Comparison of ENCODE assay signal across 8 mouse cellular contexts in the genomic region with DNA sequence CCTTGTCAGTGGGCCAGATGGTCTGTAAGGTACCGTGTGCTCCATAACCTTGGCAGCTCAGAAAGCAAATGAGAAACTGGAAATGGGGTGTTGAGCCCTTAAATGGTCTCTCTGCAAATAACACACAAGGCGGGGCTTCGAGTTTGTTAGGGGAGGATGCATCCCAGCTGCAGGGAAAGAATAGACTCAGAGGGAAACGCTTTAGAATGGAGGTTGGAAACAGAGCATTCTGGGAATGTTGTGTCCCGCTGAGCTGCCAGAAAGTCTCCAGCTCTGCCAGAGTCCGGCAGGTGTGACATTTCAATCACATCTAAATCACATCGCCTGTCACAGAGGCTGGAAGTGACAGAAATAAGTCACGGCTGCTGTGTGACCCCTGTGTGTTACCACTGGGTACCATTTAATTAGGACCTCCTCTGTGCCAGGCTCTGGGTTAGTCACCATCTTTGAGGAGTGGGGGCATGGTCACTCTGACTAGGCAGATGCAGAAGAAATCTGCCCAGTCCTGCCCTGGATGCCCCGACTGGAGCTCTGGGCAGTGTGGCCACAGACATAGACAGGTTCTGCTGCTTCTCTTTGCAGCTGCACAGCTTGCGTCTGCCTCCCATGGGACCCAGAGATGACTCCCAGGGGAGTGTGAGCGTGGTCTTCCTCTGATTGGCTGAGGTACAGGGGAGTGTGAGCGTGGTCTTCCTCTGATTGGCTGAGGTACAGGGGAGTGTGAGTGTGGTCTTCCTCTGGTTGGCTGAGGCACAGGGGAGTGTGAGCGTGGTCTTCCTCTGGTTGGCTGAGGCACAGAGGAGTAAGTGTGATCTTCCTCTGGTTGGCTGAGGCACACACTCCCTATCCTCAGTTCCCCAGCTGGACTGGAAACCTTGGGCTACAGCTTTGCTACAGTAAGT. TPM values are rescaled to one million over a fixed set of nuclear protein-coding genes. Genes with fewer than 3 reads are reported as not detected.
DNase-seq lines count a peak whose midpoint lies in the region; ATAC-seq lines count a peak whose summit lies in the region.

No protein-coding gene starts in this region.

- H3K27ac ChIP-seq in heart, embryonic 12.5 days (ENCODE audit: poor library complexity, severe bottlenecking) = no peak overlapping the region
- no peak overlapping the region for H3K27ac ChIP-seq in hindbrain, embryonic 14.5 days
- H3K27ac ChIP-seq in midbrain, embryonic 12.5 days (replicated peaks) = peak overlapping the region; percentile 40

- no peak overlapping the region for H3K4me3 ChIP-seq in heart, embryonic 12.5 days
- no peak overlapping the region for H3K4me3 ChIP-seq in hindbrain, embryonic 14.5 days (replicated peaks; ENCODE audit: low read length)
- no peak overlapping the region for H3K4me3 ChIP-seq in midbrain, embryonic 12.5 days

- ATAC-seq in heart, embryonic 12.5 days (ENCODE audit: insufficient number of reproducible peaks, low FRiP score) = no peak
- peak; percentile 56 for ATAC-seq in hindbrain, embryonic 14.5 days (ENCODE audit: low FRiP score)
- peak; percentile 71 for ATAC-seq in midbrain, embryonic 12.5 days (ENCODE audit: low FRiP score, low read depth)
- ATAC-seq in granulocyte monocyte progenitor cell, adult 5-6 weeks (replicated peaks; ENCODE audit: poor library complexity, severe bottlenecking) = no peak

- 49% methylated on average over 13 of the region's 13 CpGs for WGBS in heart, embryonic 12.5 days
- 35% methylated on average over 13 of the region's 13 CpGs for WGBS in hindbrain, embryonic 14.5 days
- 53% methylated on average over 13 of the region's 13 CpGs for WGBS in midbrain, embryonic 12.5 days

- no peak overlapping the region for H3K9ac ChIP-seq in heart, embryonic 12.5 days
- H3K9ac ChIP-seq in hindbrain, embryonic 14.5 days = 0 out of 2 replicates have a peak overlapping the region, but pooled peaks have one; percentile 11
- H3K9ac ChIP-seq in midbrain, embryonic 12.5 days (replicated peaks) = no peak overlapping the region

- no peaks in the 10 kb centered on the region for H3K4me1 ChIP-seq in heart, embryonic 12.5 days (replicated peaks)
- peaks cover 6% of the 10 kb centered on the region for H3K4me1 ChIP-seq in hindbrain, embryonic 14.5 days (replicated peaks; ENCODE audit: control insufficient read depth, insufficient read depth, low read length)
- peaks cover 6% of the 10 kb centered on the region for H3K4me1 ChIP-seq in midbrain, embryonic 12.5 days

- H3K27me3 ChIP-seq in heart, embryonic 12.5 days (replicated peaks) = peaks cover 4% of the 10 kb centered on the region; the same call in 1 of the 2 replicates
- H3K27me3 ChIP-seq in hindbrain, embryonic 14.5 days (ENCODE audit: control insufficient read depth, insufficient read depth, low read length) = no peaks in the 10 kb centered on the region
- H3K27me3 ChIP-seq in midbrain, embryonic 12.5 days = no peaks in the 10 kb centered on the region

- no peaks in the 10 kb centered on the region for H3K9me3 ChIP-seq in heart, embryonic 12.5 days (replicated peaks)
- no peaks in the 10 kb centered on the region for H3K9me3 ChIP-seq in hindbrain, embryonic 14.5 days (ENCODE audit: control insufficient read depth, low read length)
- H3K9me3 ChIP-seq in midbrain, embryonic 12.5 days = no peaks in the 10 kb centered on the region

- peak; percentile 92 for DNase-seq in heart, adult 11 months
- DNase-seq in ZHBTc4 (ENCODE audit: low read depth, low spot score) = peak; percentile 79
- no peak for DNase-seq in hindbrain, embryonic 14.5 days (ENCODE audit: low spot score)
- no peak for DNase-seq in left cerebral cortex, adult 11 months (ENCODE audit: low spot score)
- no peak for DNase-seq in urinary bladder, postnatal 36 days (ENCODE audit: low spot score in 2 of 2)

- H3K4me2 ChIP-seq in heart, embryonic 12.5 days = no peak overlapping the region
- peak overlapping the region; percentile 21 for H3K4me2 ChIP-seq in hindbrain, embryonic 14.5 days (replicated peaks)
- no peak overlapping the region for H3K4me2 ChIP-seq in midbrain, embryonic 12.5 days (replicated peaks)

- H3K36me3 ChIP-seq in heart, embryonic 12.5 days = no peaks in the 10 kb centered on the region
- no peaks in the 10 kb centered on the region for H3K36me3 ChIP-seq in hindbrain, embryonic 14.5 days (replicated peaks; ENCODE audit: control insufficient read depth, insufficient read depth)
- no peaks in the 10 kb centered on the region for H3K36me3 ChIP-seq in midbrain, embryonic 12.5 days

RNA-seq across cellular contexts. Expression of a gene that starts 53.2 kb away (rescaled TPM):
- polyA plus RNA-seq in heart, embryonic 12.5 days (2016; fragmentation: Nextera tagmentation; extraction: Ambion mirVana) = 1.6 TPM in 2 replicates
- polyA plus RNA-seq in hindbrain, embryonic 14.5 days (2014; fragmentation: Nextera tagmentation; extraction: Ambion mirVana) = 0.43 and 0.94 TPM in 2 replicates
- polyA plus RNA-seq in midbrain, embryonic 12.5 days (2016; fragmentation: Nextera tagmentation; extraction: Ambion mirVana) = 0.82 and 1.1 TPM in 2 replicates
- 8.6 and 9.4 TPM in 2 replicates for total RNA-seq in granulocyte monocyte progenitor cell, adult 5-6 weeks (2014; fragmentation: Nextera tagmentation)
- total RNA-seq in granulocyte monocyte progenitor cell, adult 5-6 weeks (2017) = 9.5 and 9.6 TPM in 2 replicates

Comparison
In these comparisons a context has a peak if more than half of its experiments do, and no peak if none do; other contexts are left out.
1. DNase-seq: peak in heart, adult 11 months (single experiment) and ZHBTc4 (single experiment); none in hindbrain, embryonic 14.5 days (single experiment), left cerebral cortex, adult 11 months (single experiment) and urinary bladder, postnatal 36 days (0 of 2).
2. ATAC-seq: peak in hindbrain, embryonic 14.5 days (single experiment) and midbrain, embryonic 12.5 days (single experiment); none in heart, embryonic 12.5 days (single experiment) and granulocyte monocyte progenitor cell, adult 5-6 weeks (single experiment).